Comparison of ENCODE assay signal across 8 mouse cellular contexts in the genomic region with DNA sequence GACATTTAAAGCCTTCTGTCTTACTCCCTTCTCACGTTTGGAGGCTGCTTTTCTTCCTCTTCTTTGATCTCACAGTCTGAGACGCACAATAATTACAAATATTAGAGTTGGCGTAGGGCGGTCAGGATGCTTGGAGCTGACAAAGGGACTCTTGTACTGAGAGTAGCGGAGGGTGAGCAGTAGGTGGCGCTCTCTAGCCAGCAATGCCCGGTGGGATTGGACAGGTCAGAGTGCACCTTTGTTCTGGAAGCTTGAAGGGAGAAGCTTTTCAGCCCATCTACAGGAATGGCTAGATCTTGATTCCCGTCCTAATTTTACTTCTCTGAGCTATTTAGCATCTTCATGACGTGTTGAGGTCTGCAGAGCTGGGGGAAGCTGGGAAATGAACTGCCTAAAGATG.
DNase-seq lines count a peak whose midpoint lies in the region; ATAC-seq and TF ChIP-seq lines count a peak whose summit lies in the region.

No protein-coding gene starts in this region.

- H3K27ac ChIP-seq in kidney, adult 2 months (ENCODE audit: insufficient read depth, low read depth, low read length) = no peak overlapping the region
- no peak overlapping the region for H3K27ac ChIP-seq in limb, embryonic 13.5 days

- no peaks in the 10 kb centered on the region for H3K4me1 ChIP-seq in kidney, adult 2 months (ENCODE audit: control insufficient read depth, insufficient read depth, low read length)
- peaks cover 18% of the 10 kb centered on the region for H3K4me1 ChIP-seq in limb, embryonic 13.5 days

- H3K27me3 ChIP-seq in kidney, adult 2 months (replicated peaks; ENCODE audit: control insufficient read depth, insufficient read depth, low read length) = no peaks in the 10 kb centered on the region
- H3K27me3 ChIP-seq in limb, embryonic 13.5 days = peaks cover 7% of the 10 kb centered on the region; the same call in 1 of the 2 replicates

- H3K9ac ChIP-seq in limb, embryonic 13.5 days = 0 out of 2 replicates have a peak overlapping the region, but pooled peaks have one; percentile 31

- TF ChIP-seq POLR2A in kidney, adult 2 months (IDR thresholded peaks at IDR 0.05; ENCODE audit: low read depth, low read length) = no peak

- H3K36me3 ChIP-seq in kidney, adult 2 months (ENCODE audit: control insufficient read depth, insufficient read depth, low read length) = no peaks in the 10 kb centered on the region
- H3K36me3 ChIP-seq in limb, embryonic 13.5 days = no peaks in the 10 kb centered on the region

- TF ChIP-seq CTCF in kidney, adult 2 months (conservative IDR thresholded peaks at IDR 0.05; ENCODE audit: insufficient read depth, insufficient read length, low read depth, low read length) = peak; percentile 99

- H3K9me3 ChIP-seq in limb, embryonic 13.5 days = peaks cover 5% of the 10 kb centered on the region; the same call in 1 of the 2 replicates

- no peak overlapping the region for H3K4me3 ChIP-seq in kidney, adult 2 months (ENCODE audit: insufficient read depth, low read depth, low read length)
- H3K4me3 ChIP-seq in limb, embryonic 13.5 days = no peak overlapping the region

- DNase-seq in layer of hippocampus, adult 11-12 months (ENCODE audit: low spot score) = peak; percentile 78
- DNase-seq in layer of hippocampus, adult 9-10 months (ENCODE audit: low spot score) = no peak
- DNase-seq in embryo, embryonic 11.5 days (ENCODE audit: low read depth, low spot score) = peak; percentile 59
- DNase-seq in heart, adult 18-20 months = peak; percentile 71 to 91
- peak; percentile 79 for DNase-seq in kidney, adult 2 months
- DNase-seq in naive thymus-derived CD4-positive, alpha-beta T cell, adult 2 months (ENCODE audit: low read depth) = peak; percentile 77
- DNase-seq in spleen, postnatal 36 days (ENCODE audit: low spot score in 2 of 2) = peak; percentile 58 to 63

- ATAC-seq in limb, embryonic 13.5 days (ENCODE audit: low FRiP score, low read depth) = peak; percentile 79

- 0 out of 2 replicates have a peak overlapping the region, but pooled peaks have one; percentile 17 for H3K4me2 ChIP-seq in limb, embryonic 13.5 days (replicated peaks)

- 5% methylated on average over 9 of the region's 9 CpGs for WGBS in kidney, adult 2 months
- WGBS in limb, embryonic 13.5 days = 6% methylated on average over 9 of the region's 9 CpGs
